Mouse (Mus musculus): ENCODE data around the gene Uhrf1. TPM values are rescaled to one million over a fixed set of nuclear protein-coding genes. Genes with fewer than 3 reads are reported as not detected.

Uhrf1 gene
- total and polyA plus RNA-seq, 3 experiments: 161 to 220 (median 184) TPM

DNA sequence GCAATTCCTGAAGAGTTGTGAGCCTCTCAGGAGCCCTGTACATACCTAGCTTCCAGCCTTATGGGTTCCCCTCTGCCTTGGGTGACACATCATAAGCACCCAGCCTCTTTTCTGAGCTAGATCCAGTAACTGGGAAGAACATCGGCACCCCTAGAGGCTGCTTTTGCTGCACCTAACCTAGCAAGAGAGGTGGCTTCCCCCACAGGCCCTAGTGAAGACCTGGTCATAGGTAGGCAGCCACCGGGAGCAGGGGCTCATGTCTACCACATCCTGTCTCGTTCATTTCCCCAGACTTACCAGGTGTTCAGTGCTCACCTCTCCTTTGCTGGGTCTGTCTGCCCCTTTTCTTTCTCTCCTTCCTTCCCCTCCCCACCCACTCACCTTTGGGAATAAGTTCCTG, 27.2 kb downstream of the Uhrf1 start:
- dilution Hi-C loops (cut with MboI; ENCODE audit: extremely low pct_ligation_motif_present, extremely low pct_unique_long_range_greater_than_20kb, low sequenced_read_pairs): no loop called here
- H3K79me2 ChIP-seq (replicated peaks; ENCODE audit: control insufficient read depth, extremely low read depth, insufficient read depth, poor library complexity, severe bottlenecking): peaks cover 5% of the 10 kb centered on the region
- H3K4me1 ChIP-seq (ENCODE audit: control insufficient read depth in 1 of 2, insufficient read depth in 2 of 2): peaks cover 10 to 43% of the 10 kb centered on the region in 2 experiments
- DNase-seq (ENCODE audit: extremely low read depth): no peak
- no peak for TF ChIP-seq MAFK (IDR thresholded peaks at IDR 0.05; ENCODE audit: insufficient replicate concordance, low read length)
- peak; percentile 2 for TF ChIP-seq RAD21 (IDR thresholded peaks at IDR 0.05; ENCODE audit: low read depth, low read length)
- TF ChIP-seq ZNF384 (IDR thresholded peaks at IDR 0.05; ENCODE audit: low read depth, low read length): no peak
- TF ChIP-seq TCF12 (IDR thresholded peaks at IDR 0.05; ENCODE audit: low read depth, low read length): no peak
- TF ChIP-seq CTCF (conservative IDR thresholded peaks at IDR 0.05 in 1 of 2, IDR thresholded peaks at IDR 0.05 in 1 of 2; ENCODE audit: low read depth in 2 of 2, low read length in 2 of 2): peak in 1 of 2 experiments; percentile 20; a peak in 1 of 4 replicates
- TF ChIP-seq UBTF (IDR thresholded peaks at IDR 0.05; ENCODE audit: low read depth, low read length): no peak
- no peak for TF ChIP-seq POLR2AphosphoS2 (IDR thresholded peaks at IDR 0.05; ENCODE audit: low read depth, low read length)
- H3K27me3 ChIP-seq (replicated peaks): no peaks in the 10 kb centered on the region
- no peak overlapping the region for H3K27ac ChIP-seq (ENCODE audit: insufficient read depth, low read depth)
- peaks cover 0 to 22% of the 10 kb centered on the region in 2 experiments for H3K36me3 ChIP-seq (replicated peaks in 1 of 2; ENCODE audit: control insufficient read depth in 1 of 2, insufficient read depth in 1 of 2, low read length in 1 of 2)
- no peak overlapping the region for H3K9ac ChIP-seq (ENCODE audit: insufficient read depth, low read depth)
- H3K4me3 ChIP-seq (replicated peaks in 1 of 3; ENCODE audit: low read depth in 2 of 3, low read length in 2 of 3, poor library complexity in 1 of 3): no peak overlapping the region
- in situ Hi-C loops (cut with MboI; ENCODE audit: low pct_ligation_motif_present, low pct_unique_long_range_greater_than_20kb, low sequenced_read_pairs): no loop called here
- H3K9me3 ChIP-seq (replicated peaks; ENCODE audit: low read length): no peaks in the 10 kb centered on the region
- H3K4me2 ChIP-seq (ENCODE audit: insufficient read depth, low read depth, poor library complexity, severe bottlenecking): no peak overlapping the region

GRCm38 (mm10) chr17:56331256-56331655, 28.1 kb downstream of the Uhrf1 start:
- H3K4me3 ChIP-seq (replicated peaks in 1 of 3; ENCODE audit: low read depth in 2 of 3, low read length in 2 of 3, poor library complexity in 1 of 3): no peak overlapping the region
- H3K36me3 ChIP-seq (replicated peaks in 1 of 2; ENCODE audit: control insufficient read depth in 1 of 2, insufficient read depth in 1 of 2, low read length in 1 of 2): peaks cover 0 to 29% of the 10 kb centered on the region in 2 experiments
- no peak overlapping the region for H3K4me2 ChIP-seq (ENCODE audit: insufficient read depth, low read depth, poor library complexity, severe bottlenecking)
- no peaks in the 10 kb centered on the region for H3K9me3 ChIP-seq (replicated peaks; ENCODE audit: low read length)
- no peaks in the 10 kb centered on the region for H3K27me3 ChIP-seq (replicated peaks)
- H3K9ac ChIP-seq (ENCODE audit: insufficient read depth, low read depth): no peak overlapping the region
- dilution Hi-C loops (cut with MboI; ENCODE audit: extremely low pct_ligation_motif_present, extremely low pct_unique_long_range_greater_than_20kb, low sequenced_read_pairs): no loop called here
- peaks cover 5% of the 10 kb centered on the region for H3K79me2 ChIP-seq (replicated peaks; ENCODE audit: control insufficient read depth, extremely low read depth, insufficient read depth, poor library complexity, severe bottlenecking)
- no peak for TF ChIP-seq EP300 (IDR thresholded peaks at IDR 0.05; ENCODE audit: low read length)
- TF ChIP-seq BHLHE40 (IDR thresholded peaks at IDR 0.05; ENCODE audit: low read depth, low read length): no peak
- no peak for TF ChIP-seq ELF1 (IDR thresholded peaks at IDR 0.05; ENCODE audit: low read depth, low read length)
- TF ChIP-seq ZMIZ1 (IDR thresholded peaks at IDR 0.05; ENCODE audit: low read depth, low read length): no peak
- no peak for TF ChIP-seq MEF2A (IDR thresholded peaks at IDR 0.05; ENCODE audit: borderline replicate concordance, low read depth, low read length)
- no peak for DNase-seq (ENCODE audit: extremely low read depth)
- peaks cover 10 to 43% of the 10 kb centered on the region in 2 experiments for H3K4me1 ChIP-seq (ENCODE audit: control insufficient read depth in 1 of 2, insufficient read depth in 2 of 2)
- H3K27ac ChIP-seq (ENCODE audit: insufficient read depth, low read depth): no peak overlapping the region
- in situ Hi-C loops (cut with MboI; ENCODE audit: low pct_ligation_motif_present, low pct_unique_long_range_greater_than_20kb, low sequenced_read_pairs): no loop called here

DNA sequence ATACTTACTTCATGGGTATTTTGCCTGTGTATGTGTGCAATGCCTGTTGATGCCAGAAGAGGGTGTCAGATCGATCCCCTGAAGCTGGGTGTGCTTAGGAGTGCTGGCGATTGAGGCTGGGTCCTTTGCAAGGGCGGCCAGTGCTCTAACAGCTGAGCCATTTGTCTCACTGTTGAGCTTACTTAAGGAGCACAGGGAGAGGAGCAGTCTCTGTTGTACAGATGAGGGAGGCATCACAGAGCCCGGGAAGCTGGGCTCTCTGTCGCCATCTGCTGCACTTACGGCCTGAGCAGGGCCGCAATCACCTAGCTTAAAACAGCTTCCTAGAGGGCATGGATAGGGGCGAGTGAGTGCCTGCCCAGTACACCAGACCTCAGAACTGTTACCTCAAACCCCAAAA, 29.9 kb downstream of the Uhrf1 start:
- DNase-seq (ENCODE audit: extremely low read depth): no peak
- H3K4me2 ChIP-seq (ENCODE audit: insufficient read depth, low read depth, poor library complexity, severe bottlenecking): no peak overlapping the region
- H3K27ac ChIP-seq (ENCODE audit: insufficient read depth, low read depth): no peak overlapping the region
- no peak overlapping the region for H3K4me3 ChIP-seq (replicated peaks in 1 of 3; ENCODE audit: low read depth in 2 of 3, low read length in 2 of 3, poor library complexity in 1 of 3)
- H3K9ac ChIP-seq (ENCODE audit: insufficient read depth, low read depth): no peak overlapping the region
- H3K36me3 ChIP-seq (replicated peaks in 1 of 2; ENCODE audit: control insufficient read depth in 1 of 2, insufficient read depth in 1 of 2, low read length in 1 of 2): peaks cover 0 to 29% of the 10 kb centered on the region in 2 experiments
- H3K9me3 ChIP-seq (replicated peaks; ENCODE audit: low read length): no peaks in the 10 kb centered on the region
- in situ Hi-C loops (cut with MboI; ENCODE audit: low pct_ligation_motif_present, low pct_unique_long_range_greater_than_20kb, low sequenced_read_pairs) (no loop called here), dilution Hi-C loops (cut with MboI; ENCODE audit: extremely low pct_ligation_motif_present, extremely low pct_unique_long_range_greater_than_20kb, low sequenced_read_pairs) (no loop called here)
- TF ChIP-seq CHD1 (IDR thresholded peaks at IDR 0.05; ENCODE audit: low read depth, low read length) (no peak), SMC3 (IDR thresholded peaks at IDR 0.05; ENCODE audit: low read depth, low read length) (peak; percentile 33), CTCF (conservative IDR thresholded peaks at IDR 0.05 in 1 of 2, IDR thresholded peaks at IDR 0.05 in 1 of 2; ENCODE audit: low read depth in 2 of 2, low read length in 2 of 2) (peak; percentile 31 to 57; a peak in 3 of 4 replicates)
- H3K79me2 ChIP-seq (replicated peaks; ENCODE audit: control insufficient read depth, extremely low read depth, insufficient read depth, poor library complexity, severe bottlenecking): no peaks in the 10 kb centered on the region; the same call in 1 of the 2 replicates
- peaks cover 15 to 38% of the 10 kb centered on the region in 2 experiments for H3K4me1 ChIP-seq (ENCODE audit: control insufficient read depth in 1 of 2, insufficient read depth in 2 of 2)
- no peaks in the 10 kb centered on the region for H3K27me3 ChIP-seq (replicated peaks)
